In the genomic region with DNA sequence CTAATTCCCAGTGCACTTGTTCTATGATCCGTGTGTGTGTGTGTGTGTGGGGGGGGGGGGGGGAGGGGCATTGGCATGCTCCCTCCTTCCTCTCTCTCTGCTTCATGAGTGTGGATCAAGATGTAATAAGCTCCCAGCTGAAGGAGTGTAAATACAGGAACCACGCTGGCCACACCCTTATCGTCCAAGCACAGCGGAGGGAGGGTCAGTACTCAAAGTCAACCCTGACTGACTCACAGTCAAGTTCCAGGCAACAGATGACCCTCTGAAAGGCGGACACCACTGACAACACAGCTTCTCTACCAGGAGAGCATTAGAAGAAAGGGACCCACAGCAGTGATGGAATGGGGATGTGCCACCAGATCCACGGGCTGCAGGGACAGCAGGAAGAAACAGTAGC, we compare ENCODE assay signal across 10 mouse cellular contexts. TPM values are rescaled to one million over a fixed set of nuclear protein-coding genes. Genes with fewer than 3 reads are reported as not detected.
DNase-seq lines count a peak whose midpoint lies in the region; ATAC-seq and TF ChIP-seq lines count a peak whose summit lies in the region.
"Had no signal": no experiment of that assay in that cellular context is flagged by ENCODE, and none has a peak within 500 bp of the region (broad histone marks: within the 10 kb centered on the region; RNA-seq: fewer than 3 reads in every experiment).

No protein-coding gene starts in this region.

- H3K4me1 ChIP-seq in MEL (ENCODE audit: control insufficient read depth in 1 of 2, insufficient read depth in 2 of 2, low read length in 2 of 2) = peaks cover 13 to 33% of the 10 kb centered on the region in 2 experiments
- H3K4me1 ChIP-seq in liver, embryonic 16.5 days (ENCODE audit: control insufficient read depth, low read depth, low read length) = peaks cover 44% of the 10 kb centered on the region
- H3K4me1 ChIP-seq in spleen, adult 2 months (ENCODE audit: control insufficient read depth, insufficient read depth, insufficient read length) = peaks cover 2% of the 10 kb centered on the region; the same call in 1 of the 2 replicates

- H3K4me3 ChIP-seq in MEL (ENCODE audit: control insufficient read depth in 1 of 2, insufficient read depth in 1 of 2, low read depth in 2 of 2, low read length in 2 of 2) = no peak overlapping the region
- H3K4me3 ChIP-seq in liver, embryonic 16.5 days (ENCODE audit: low read depth, low read length) = peak overlapping the region; percentile 46
- no peak overlapping the region for H3K4me3 ChIP-seq in spleen, adult 2 months (ENCODE audit: extremely low read depth, insufficient read depth, insufficient read length)
- H3K4me3 ChIP-seq: heart, embryonic 10.5 days had no signal

- peak; percentile 63 for DNase-seq in MEL (ENCODE audit: low read depth, low spot score)
- no peak for DNase-seq in spleen, adult 2 months (ENCODE audit: low read depth in 1 of 2, low spot score in 2 of 2)
- DNase-seq in right cerebral cortex, postnatal 36 days (ENCODE audit: low spot score in 2 of 2) = no peak
- no peak for DNase-seq in thymus, postnatal 10 days (ENCODE audit: low spot score in 2 of 2)
- no peak for DNase-seq in kidney, adult 18-20 months
- DNase-seq: cerebellum, adult 11 months had no signal

- peak; percentile 30 to 33; a peak in 2 of 4 replicates for TF ChIP-seq EP300 in MEL (IDR thresholded peaks at IDR 0.05; ENCODE audit: low read depth in 1 of 2, low read length in 2 of 2)

- WGBS in liver, embryonic 16.5 days (ENCODE audit: insufficient replicate concordance) = 17% methylated on average over 6 of the region's 6 CpGs
- 75% methylated on average over 6 of the region's 6 CpGs for WGBS in spleen, adult 2 months

- no peak for TF ChIP-seq RAD21 in MEL (IDR thresholded peaks at IDR 0.05; ENCODE audit: low read depth, low read length)

- ATAC-seq in common myeloid progenitor, adult 5-6 weeks (replicated peaks; ENCODE audit: low read depth, poor library complexity, severe bottlenecking) = peak; percentile 19; the same call in 1 of the 2 replicates
- ATAC-seq in liver, embryonic 16.5 days (ENCODE audit: low read depth) = peak; percentile 83

- no peak for TF ChIP-seq POLR2A in MEL (IDR thresholded peaks at IDR 0.05; ENCODE audit: control insufficient read depth in 1 of 2, insufficient read depth in 1 of 2, low read depth in 1 of 2, low read length in 2 of 2, poor library complexity in 1 of 2)
- no peak for TF ChIP-seq POLR2A in spleen, adult 2 months (IDR thresholded peaks at IDR 0.05; ENCODE audit: low read depth, low read length)

- peak overlapping the region; percentile 68 for H3K27ac ChIP-seq in MEL (ENCODE audit: control insufficient read depth, low read depth, low read length)
- H3K27ac ChIP-seq in liver, embryonic 16.5 days (ENCODE audit: low read length) = peak overlapping the region; percentile 94
- peak overlapping the region; percentile 67; the same call in 1 of the 2 replicates for H3K27ac ChIP-seq in spleen, adult 2 months (ENCODE audit: insufficient read depth, low read length)
- H3K27ac ChIP-seq: heart, embryonic 10.5 days had no signal

- H3K9ac ChIP-seq in MEL (ENCODE audit: control insufficient read depth, low read depth, low read length, poor library complexity, severe bottlenecking) = no peak overlapping the region
- peak overlapping the region; percentile 59 for H3K9ac ChIP-seq in liver, embryonic 16.5 days (ENCODE audit: low read depth, low read length)

- peaks cover 0 to 38% of the 10 kb centered on the region in 2 experiments; a peak in 3 of 4 replicates for H3K36me3 ChIP-seq in MEL (ENCODE audit: control insufficient read depth in 1 of 2, insufficient read depth in 2 of 2, low read length in 2 of 2)
- peaks cover 6% of the 10 kb centered on the region for H3K36me3 ChIP-seq in liver, embryonic 16.5 days (ENCODE audit: control insufficient read depth, insufficient read depth)
- H3K36me3 ChIP-seq in spleen, adult 2 months (ENCODE audit: control insufficient read depth, insufficient read depth, low read length) = peaks cover 2% of the 10 kb centered on the region

- H3K4me2 ChIP-seq in liver, embryonic 16.5 days (ENCODE audit: low read depth, low read length) = peak overlapping the region; percentile 55

- no peaks in the 10 kb centered on the region for H3K27me3 ChIP-seq in MEL (ENCODE audit: control insufficient read depth in 1 of 2, insufficient read depth in 2 of 2, low read length in 2 of 2)
- no peaks in the 10 kb centered on the region for H3K27me3 ChIP-seq in liver, embryonic 16.5 days (ENCODE audit: control insufficient read depth, insufficient read depth, low read depth, low read length)
- H3K27me3 ChIP-seq in spleen, adult 2 months (ENCODE audit: control insufficient read depth, insufficient read depth, low read length) = no peaks in the 10 kb centered on the region

- no peak for TF ChIP-seq CTCF in MEL (IDR thresholded peaks at IDR 0.05 in 2 of 3, conservative IDR thresholded peaks at IDR 0.05 in 1 of 3; ENCODE audit: control insufficient read depth in 1 of 3, insufficient read depth in 1 of 3, low read depth in 2 of 3, low read length in 3 of 3, poor library complexity in 1 of 3, severe bottlenecking in 1 of 3)
- TF ChIP-seq CTCF in spleen, adult 2 months (IDR thresholded peaks at IDR 0.05; ENCODE audit: extremely low read depth, insufficient read depth, insufficient read length, insufficient replicate concordance) = no peak

- H3K9me3 ChIP-seq in MEL (replicated peaks; ENCODE audit: insufficient read depth, low read length) = no peaks in the 10 kb centered on the region
- no peaks in the 10 kb centered on the region for H3K9me3 ChIP-seq in liver, embryonic 16.5 days (replicated peaks; ENCODE audit: control insufficient read depth, low read length)
- H3K9me3 ChIP-seq: heart, embryonic 10.5 days had no signal

- H3K79me2 ChIP-seq in MEL (ENCODE audit: control insufficient read depth, insufficient read depth, low read length, poor library complexity) = peaks cover 2% of the 10 kb centered on the region

TF ChIP-seq in MEL, 35 proteins besides CTCF, POLR2A, EP300 and RAD21:
- no peak for TF ChIP-seq E2F4 (IDR thresholded peaks at IDR 0.05; ENCODE audit: borderline replicate concordance, low read depth, low read length)
- peak; percentile 56 for TF ChIP-seq TAL1 (IDR thresholded peaks at IDR 0.05; ENCODE audit: low read length)
- TF ChIP-seq POLR2AphosphoS5 (IDR thresholded peaks at IDR 0.05; ENCODE audit: borderline replicate concordance, low read depth, low read length) = no peak
- TF ChIP-seq BHLHE40 (IDR thresholded peaks at IDR 0.05; ENCODE audit: borderline replicate concordance, low read depth, low read length) = no peak
- TF ChIP-seq SIN3A (IDR thresholded peaks at IDR 0.05; ENCODE audit: low read length) = peak; percentile 74
- no peak for TF ChIP-seq NRF1 (IDR thresholded peaks at IDR 0.05; ENCODE audit: insufficient read depth, low read depth, low read length, poor library complexity, severe bottlenecking)
- TF ChIP-seq HCFC1 (IDR thresholded peaks at IDR 0.05; ENCODE audit: low read depth, low read length) = no peak
- TF ChIP-seq USF1 (IDR thresholded peaks at IDR 0.05; ENCODE audit: low read depth, low read length) = no peak
- TF ChIP-seq NELFE (IDR thresholded peaks at IDR 0.05; ENCODE audit: low read depth, low read length) = no peak
- TF ChIP-seq ZC3H11A (IDR thresholded peaks at IDR 0.05; ENCODE audit: low read depth, low read length) = no peak
- no peak for TF ChIP-seq MAFK (IDR thresholded peaks at IDR 0.05; ENCODE audit: borderline replicate concordance, low read depth, low read length)
- no peak for TF ChIP-seq SMC3 (IDR thresholded peaks at IDR 0.05; ENCODE audit: low read depth, low read length)
- TF ChIP-seq POLR2AphosphoS2 (IDR thresholded peaks at IDR 0.05; ENCODE audit: low read length) = no peak
- 0 out of 2 replicates have a peak, but pooled peaks have one; percentile 22 for TF ChIP-seq GATA1 (IDR thresholded peaks at IDR 0.05; ENCODE audit: low read depth, low read length)
- TF ChIP-seq MYB (IDR thresholded peaks at IDR 0.05; ENCODE audit: low read depth, low read length) = no peak
- no peak for TF ChIP-seq MEF2A (IDR thresholded peaks at IDR 0.05; ENCODE audit: extremely low read depth, insufficient replicate concordance, low read depth, low read length, poor library complexity, severe bottlenecking)
- TF ChIP-seq RCOR1 (IDR thresholded peaks at IDR 0.05; ENCODE audit: low read depth, low read length) = no peak
- TF ChIP-seq ETS1 (IDR thresholded peaks at IDR 0.05; ENCODE audit: low read depth, low read length) = peak; percentile 71
- TF ChIP-seq TBP (IDR thresholded peaks at IDR 0.05; ENCODE audit: low read depth, low read length) = no peak
- no peak for TF ChIP-seq MAZ (IDR thresholded peaks at IDR 0.05; ENCODE audit: low read depth, low read length)
- TF ChIP-seq MXI1 (IDR thresholded peaks at IDR 0.05; ENCODE audit: low read depth, low read length) = peak; percentile 56; the same call in 1 of the 2 replicates
- no peak for TF ChIP-seq USF2 (IDR thresholded peaks at IDR 0.05; ENCODE audit: borderline replicate concordance in 1 of 2, insufficient read depth in 1 of 2, low read depth in 1 of 2, low read length in 2 of 2)
- no peak for TF ChIP-seq GABPA (IDR thresholded peaks at IDR 0.05; ENCODE audit: low read depth, low read length)
- TF ChIP-seq CHD1 (IDR thresholded peaks at IDR 0.05; ENCODE audit: low read depth, low read length) = no peak
- no peak for TF ChIP-seq ZKSCAN1 (IDR thresholded peaks at IDR 0.05; ENCODE audit: low read depth, low read length)
- TF ChIP-seq MYC (IDR thresholded peaks at IDR 0.05; ENCODE audit: low read depth, low read length) = no peak

RNA-seq across cellular contexts. Expression of a gene that starts 42.6 kb away (rescaled TPM):
- 66.5 and 72.5 TPM in 2 replicates for total RNA-seq in MEL (2012; rRNA removed)
- 100 to 1,000 TPM in 1 of 2 experiments, not detected in 1; 108 TPM for polyA plus RNA-seq in MEL (2012; ENCODE audit: insufficient read depth in 1 of 2, insufficient read length in 2 of 2, low read depth in 1 of 2, low replicate concordance in 2 of 2, missing spikeins in 1 of 2)
- total RNA-seq in common myeloid progenitor, adult 5-6 weeks (2017) = 59.1 and 69.4 TPM in 2 replicates
- 14.3 and 16.8 TPM in 2 replicates for polyA plus RNA-seq in liver, embryonic 16.5 days (2015; fragmentation: Nextera tagmentation; extraction: Ambion mirVana)
- 63.8 and 64.6 TPM in 2 replicates for polyA plus RNA-seq in spleen, adult 2 months (2012; rRNA removed)

RNA-seq across cellular contexts. Expression of a gene that starts 49.1 kb away (rescaled TPM):
- not detected in 2 replicates for total RNA-seq in MEL (2012; rRNA removed)
- polyA plus RNA-seq in MEL (2012; ENCODE audit: insufficient read depth in 1 of 2, insufficient read length in 2 of 2, low read depth in 1 of 2, low replicate concordance in 2 of 2, missing spikeins in 1 of 2) = under 1 TPM in 1 of 2 experiments, not detected in 1; 0.11 TPM
- total RNA-seq in common myeloid progenitor, adult 5-6 weeks (2017) = not detected in 2 replicates
- 0.12 TPM in 1 of 2 replicates, not detected in the other for polyA plus RNA-seq in liver, embryonic 16.5 days (2015; fragmentation: Nextera tagmentation; extraction: Ambion mirVana)
- polyA plus RNA-seq in spleen, adult 2 months (2012; rRNA removed) = 0.94 and 1.2 TPM in 2 replicates
- polyA plus RNA-seq: embryonic facial prominence, embryonic 11.5 days had no signal
